Mouse (Mus musculus): ENCODE measurements at regions not wholly inside any gene's neighbourhood (a gene's known extent, or its start where the extent isn't known, plus 50 kb on each side); places are given as distances from the start of the nearest gene placed in this dataset.

GRCm38 (mm10) chr4:81124155-81124554, 213.7 kb downstream of the Lurap1l start:
- TF ChIP-seq CTCF (IDR thresholded peaks at IDR 0.05; ENCODE audit: low read depth, low read length): no peak
- TF ChIP-seq POLR2A (IDR thresholded peaks at IDR 0.05; ENCODE audit: borderline replicate concordance, low read depth, low read length): no peak
